In the genomic region with DNA sequence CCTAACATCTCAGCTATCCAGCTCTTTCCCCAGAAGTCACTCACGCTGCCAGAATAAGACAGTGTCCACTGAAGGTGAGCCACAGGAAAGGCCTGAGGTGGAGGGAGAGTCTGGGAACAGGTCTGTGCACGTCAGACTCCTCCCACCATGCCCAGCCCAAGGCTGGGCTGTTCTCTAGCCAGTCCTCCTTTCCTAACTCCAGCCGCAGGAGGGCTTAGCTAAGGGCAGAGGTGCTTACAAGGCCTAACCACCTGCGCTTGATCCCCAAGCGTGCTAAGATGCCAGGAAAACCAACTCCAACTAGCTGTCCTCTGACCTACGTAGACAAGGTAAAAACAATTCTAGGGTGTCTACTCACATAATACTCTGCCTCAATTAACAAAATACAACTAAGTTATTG, we compare ENCODE assay signal across 15 mouse cellular contexts.
"Had no signal": no experiment of that assay in that cellular context is flagged by ENCODE, and none has a peak within 500 bp of the region (broad histone marks: within the 10 kb centered on the region; RNA-seq: fewer than 3 reads in every experiment).

No protein-coding gene starts in this region.

- H3K9ac ChIP-seq: limb, embryonic 15.5 days; liver, embryonic 12.5 days; lung, embryonic 15.5 days; neural tube, embryonic 13.5 days had no signal

- H3K27me3 ChIP-seq: limb, embryonic 15.5 days; liver, embryonic 12.5 days; lung, embryonic 15.5 days; megakaryocyte, embryonic 14.5 days; neural tube, embryonic 13.5 days had no signal

- H3K4me1 ChIP-seq: limb, embryonic 15.5 days; liver, embryonic 12.5 days; lung, embryonic 15.5 days; neural tube, embryonic 13.5 days had no signal

- H3K27ac ChIP-seq: kidney, postnatal 0 days; left cerebral cortex, adult 2 months; limb, embryonic 15.5 days; liver, embryonic 12.5 days; lung, embryonic 15.5 days; macrophage; neural tube, embryonic 13.5 days had no signal

- H3K9me3 ChIP-seq: limb, embryonic 15.5 days; liver, embryonic 12.5 days; lung, embryonic 15.5 days; megakaryocyte, embryonic 14.5 days; neural tube, embryonic 13.5 days had no signal

- H3K4me2 ChIP-seq: limb, embryonic 15.5 days; liver, embryonic 12.5 days; lung, embryonic 15.5 days; midbrain, embryonic 11.5 days; neural tube, embryonic 13.5 days had no signal

- ATAC-seq: liver, embryonic 12.5 days; midbrain, embryonic 16.5 days had no signal

- DNase-seq: lung, postnatal 14 days; retina, postnatal 1 day; right cerebral cortex, postnatal 4 days; spleen, adult 18-20 months; thymus, postnatal 36 days had no signal

- H3K4me3 ChIP-seq: left cerebral cortex, adult 2 months; limb, embryonic 15.5 days; liver, embryonic 12.5 days; lung, embryonic 15.5 days; megakaryocyte, embryonic 14.5 days; neural tube, embryonic 13.5 days had no signal
